Mouse (Mus musculus): ENCODE results near the gene Gm20388. TPM values are rescaled to one million over a fixed set of nuclear protein-coding genes. Genes with fewer than 3 reads are reported as not detected.

Gene Gm20388
- total RNA-seq, 2 experiments from 2014 or later: 2.4 to 2.6 TPM

GRCm38 (mm10) chr8:121953821-121954545 lies 2043.3 kb downstream of the Gm20388 start:
- no peak overlapping the region for H3K27ac ChIP-seq
- TF ChIP-seq CTCF (IDR thresholded peaks at IDR 0.05): no peak
- DNase-seq (ENCODE audit: extremely low spot score in 1 of 2, low spot score in 2 of 2): no peak
- intact Hi-C loops (cut with DNase I): no loop called here
- H3K4me3 ChIP-seq: no peak overlapping the region

- no peak for DNase-seq (ENCODE audit: extremely low spot score in 1 of 2, low spot score in 2 of 2)
- Histone ChIP-seq H3K27ac (no peak overlapping the region), H3K4me3 (no peak overlapping the region)
- intact Hi-C loops (cut with DNase I): no loop called here
- TF ChIP-seq CTCF (IDR thresholded peaks at IDR 0.05): no peak
Observed at GRCm38 (mm10) chr8:121954981-121955555, 2044.4 kb downstream of the Gm20388 start.

GRCm38 (mm10) chr8:121955825-121956500 lies 2045.3 kb downstream of the Gm20388 start:
- no peak overlapping the region for H3K4me3 ChIP-seq
- TF ChIP-seq CTCF (IDR thresholded peaks at IDR 0.05): no peak
- intact Hi-C loops (cut with DNase I): no loop called here
- no peak for DNase-seq (ENCODE audit: extremely low spot score in 1 of 2, low spot score in 2 of 2)
- H3K27ac ChIP-seq: no peak overlapping the region

GRCm38 (mm10) chr8:121958395-121958794 lies 2047.8 kb downstream of the Gm20388 start:
- H3K4me3 ChIP-seq: no peak overlapping the region
- no peak for DNase-seq (ENCODE audit: extremely low spot score in 1 of 2, low spot score in 2 of 2)
- H3K27ac ChIP-seq: no peak overlapping the region
- intact Hi-C loops (cut with DNase I): no loop called here
- TF ChIP-seq CTCF (IDR thresholded peaks at IDR 0.05): no peak

GRCm38 (mm10) chr8:121962892-121963291 lies 2052.3 kb downstream of the Gm20388 start:
- no peak for TF ChIP-seq CTCF (IDR thresholded peaks at IDR 0.05)
- Histone ChIP-seq H3K4me3 (no peak overlapping the region), H3K27ac (no peak overlapping the region)
- no peak for DNase-seq (ENCODE audit: extremely low spot score in 1 of 2, low spot score in 2 of 2)
- intact Hi-C loops (cut with DNase I): no loop called here

- peak; percentile 37 for TF ChIP-seq CTCF (IDR thresholded peaks at IDR 0.05)
- DNase-seq (ENCODE audit: extremely low spot score in 1 of 2, low spot score in 2 of 2): no peak
- no peak overlapping the region for H3K27ac ChIP-seq
- no peak overlapping the region for H3K4me3 ChIP-seq
- intact Hi-C loops (cut with DNase I): no loop called here
Observed at GRCm38 (mm10) chr8:121964716-121965512, 2054.3 kb downstream of the Gm20388 start.

- intact Hi-C loops (cut with DNase I): no loop called here
- TF ChIP-seq CTCF (IDR thresholded peaks at IDR 0.05): no peak
- no peak overlapping the region for H3K27ac ChIP-seq
- H3K4me3 ChIP-seq: no peak overlapping the region
- no peak for DNase-seq (ENCODE audit: extremely low spot score in 1 of 2, low spot score in 2 of 2)
Observed at GRCm38 (mm10) chr8:121966110-121966509, 2055.5 kb downstream of the Gm20388 start.

GRCm38 (mm10) chr8:121966714-121967448 lies 2056.2 kb downstream of the Gm20388 start:
- no peak for DNase-seq (ENCODE audit: extremely low spot score in 1 of 2, low spot score in 2 of 2)
- H3K27ac ChIP-seq: no peak overlapping the region
- TF ChIP-seq CTCF (IDR thresholded peaks at IDR 0.05): no peak

GRCm38 (mm10) chr8:121967977-121968376 lies 2057.3 kb downstream of the Gm20388 start:
- DNase-seq (ENCODE audit: extremely low spot score in 1 of 2, low spot score in 2 of 2): no peak
- no peak overlapping the region for H3K4me3 ChIP-seq
- no peak for TF ChIP-seq CTCF (IDR thresholded peaks at IDR 0.05)
- H3K27ac ChIP-seq: peak overlapping the region; percentile 60
- intact Hi-C loops (cut with DNase I): no loop called here

More at GRCm38 (mm10) chr8:121966714-121967448, 2056.2 kb downstream of the Gm20388 start:
- H3K4me3 ChIP-seq: no peak overlapping the region
- intact Hi-C loops (cut with DNase I): no loop called here

GRCm38 (mm10) chr8:121968542-121968941 lies 2057.9 kb downstream of the Gm20388 start:
- DNase-seq (ENCODE audit: extremely low spot score in 1 of 2, low spot score in 2 of 2): no peak
- TF ChIP-seq CTCF (IDR thresholded peaks at IDR 0.05): no peak
- intact Hi-C loops (cut with DNase I): no loop called here
- Histone ChIP-seq H3K4me3 (no peak overlapping the region), H3K27ac (peak overlapping the region; percentile 60; the same call in 1 of the 2 replicates)

GRCm38 (mm10) chr8:121970225-121970624 lies 2059.6 kb downstream of the Gm20388 start:
- intact Hi-C loops (cut with DNase I): no loop called here
- Histone ChIP-seq H3K4me3 (no peak overlapping the region), H3K27ac (no peak overlapping the region)
- no peak for DNase-seq (ENCODE audit: extremely low spot score in 1 of 2, low spot score in 2 of 2)
- TF ChIP-seq CTCF (IDR thresholded peaks at IDR 0.05): no peak
